Mouse (Mus musculus) heart, embryonic 10.5 days (tissue): ENCODE results near the gene Ifne. TPM values are rescaled to one million over a fixed set of nuclear protein-coding genes. Genes with fewer than 3 reads are reported as not detected.

Source experiments
- DNase-seq: peaks from one replicate; pipeline ENCODE4 v3.0.0-alpha.2; 2017; ENCODE audit warnings: low spot score
- H3K27ac ChIP-seq: fragments of 300-500 bp; sonication (generic); 2 replicates; pipeline ENCODE4 v1.5.1; 2016; ENCODE audit warnings: mild to moderate bottlenecking
- H3K27me3 ChIP-seq: fragments of 300-500 bp; sonication (generic); 2 replicates; pipeline ENCODE4 v1.6.1; 2016; ENCODE audit warnings: mild to moderate bottlenecking; ENCODE audit not compliant: poor library complexity, insufficient read depth, severe bottlenecking
- H3K36me3 ChIP-seq: fragments of 300-500 bp; sonication (generic); 2 replicates; pipeline ENCODE4 v1.6.1; 2016; ENCODE audit warnings: mild to moderate bottlenecking, moderate library complexity
- H3K4me1 ChIP-seq: fragments of 300-500 bp; sonication (generic); 2 replicates; pipeline ENCODE4 v1.6.1; 2016; ENCODE audit warnings: mild to moderate bottlenecking
- H3K4me3 ChIP-seq: fragments of 300-500 bp; sonication (generic); 2 replicates; pipeline ENCODE4 v1.5.1; 2016; ENCODE audit warnings: mild to moderate bottlenecking, moderate library complexity
- H3K9me3 ChIP-seq: fragments of 300-500 bp; sonication (generic); 2 replicates; pipeline ENCODE4 v1.6.1; 2016; ENCODE audit warnings: mild to moderate bottlenecking, moderate library complexity
- WGBS: fragments of 180-500 bp; shearing (Covaris S2); methylation state at CpG from one replicate; pipeline ENCODE4 v1.1.7; 2016; 5-methylcytosine and 5-hydroxymethylcytosine counted together
- polyA plus RNA-seq: library from polyadenylated mRNA; unstranded; fragments of >200 nt; fragmentation: Nextera tagmentation; extraction: Ambion mirVana; gene quantifications from 2 replicates; pipeline ENCODE4 v1.2.1, GENCODE M21; 2016

Ifne gene
- polyA plus RNA-seq = not detected in 2 replicates

GRCm38 (mm10) chr4:88880101-88880500, at the start of gene Ifne:
TSS of gene Ifne (minus strand) at chr4:88880201.
- Histone ChIP-seq H3K9me3 (no peaks in the 10 kb centered on the region), H3K4me3 (no peak within 1 kb of the TSS)
- WGBS = 82% methylated on average over 8 of the region's 8 CpGs

DNA sequence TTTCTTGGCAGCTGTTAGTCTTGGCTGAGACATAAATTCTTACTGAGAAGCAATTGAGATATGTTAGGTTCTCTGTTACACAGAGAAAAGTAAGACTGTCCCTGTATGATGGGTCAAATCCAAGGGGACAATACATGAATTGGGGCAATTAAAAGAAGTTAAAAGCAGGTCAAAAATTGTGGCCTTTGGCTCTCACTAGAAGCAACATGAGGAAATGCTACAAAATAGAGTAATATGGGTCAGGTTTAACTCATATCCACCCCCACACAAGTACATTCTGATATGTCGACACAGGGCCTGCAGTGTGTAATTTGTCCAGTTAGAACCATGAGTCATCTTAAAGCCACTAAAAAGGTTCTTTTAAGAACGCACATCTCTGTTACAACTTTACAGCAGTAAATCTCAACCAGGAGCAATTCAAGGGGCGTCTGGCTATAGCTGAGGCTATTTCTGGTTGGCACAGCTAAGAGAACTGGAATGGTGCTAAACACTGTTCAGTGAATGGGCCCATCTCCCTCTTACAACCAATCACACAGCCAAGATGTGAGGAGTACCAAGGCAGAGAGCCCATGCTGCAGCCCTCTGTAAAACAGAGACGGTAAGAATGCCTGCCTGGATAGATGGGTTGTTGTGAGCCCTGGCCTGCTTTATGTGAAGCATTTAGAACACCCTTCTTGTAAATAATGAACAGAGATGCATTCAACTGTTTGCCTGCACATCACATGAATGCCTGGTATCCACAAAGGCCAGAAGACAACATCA, 48.5 kb upstream of the Ifne start:
- Histone ChIP-seq H3K9me3 (no peaks in the 10 kb centered on the region), H3K27ac (no peak overlapping the region; the same call in 1 of the 2 replicates), H3K4me1 (0 out of 2 replicates have a peak, but pooled peaks cover 3% of the 10 kb centered on the region), H3K4me3 (no peak overlapping the region), H3K36me3 (no peaks in the 10 kb centered on the region), H3K27me3 (no peaks in the 10 kb centered on the region)
- 53% methylated on average over 4 of the region's 4 CpGs for WGBS
- no peak for DNase-seq

More at GRCm38 (mm10) chr4:88880101-88880500, at the start of gene Ifne:
- Histone ChIP-seq H3K27me3 (no peaks in the 10 kb centered on the region), H3K36me3 (no peaks in the 10 kb centered on the region), H3K4me1 (no peaks in the 10 kb centered on the region), H3K27ac (no peak within 1 kb of the TSS)
- DNase-seq = no peak

- no peak for DNase-seq
- H3K27me3 ChIP-seq = no peaks in the 10 kb centered on the region
- no peak overlapping the region for H3K27ac ChIP-seq
- H3K4me3 ChIP-seq = no peak overlapping the region
- WGBS = 76% methylated on average over 2 of the region's 2 CpGs
- no peaks in the 10 kb centered on the region for H3K9me3 ChIP-seq
- 0 out of 2 replicates have a peak, but pooled peaks cover 3% of the 10 kb centered on the region for H3K4me1 ChIP-seq
- H3K36me3 ChIP-seq = no peaks in the 10 kb centered on the region
Observed at GRCm38 (mm10) chr4:88927850-88928249, 47.8 kb upstream of the Ifne start.

DNA sequence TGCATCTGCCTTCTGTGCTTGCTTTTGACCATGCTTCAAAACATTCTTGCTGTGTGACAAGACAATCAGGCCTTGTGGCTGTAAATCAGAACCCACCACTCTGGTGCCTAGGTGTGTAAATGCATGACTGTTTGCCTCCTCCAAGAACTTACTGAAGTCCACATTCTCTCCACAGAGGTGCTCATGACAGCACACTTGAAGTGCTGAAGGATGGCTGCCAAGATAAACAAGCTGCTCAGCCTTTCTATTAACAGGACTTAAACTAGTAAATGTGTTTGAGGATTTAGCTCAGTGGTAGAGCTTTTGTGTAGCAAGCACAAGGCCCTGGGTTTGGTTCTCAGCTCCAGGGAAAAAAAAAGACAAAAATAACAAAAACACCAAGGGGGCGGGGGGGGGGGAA, 46.6 kb upstream of the Ifne start:
- WGBS = 70% methylated on average over 1 of the region's 1 CpGs
- DNase-seq = no peak
- Histone ChIP-seq H3K27ac (no peak overlapping the region), H3K36me3 (no peaks in the 10 kb centered on the region), H3K4me1 (0 out of 2 replicates have a peak, but pooled peaks cover 3% of the 10 kb centered on the region), H3K4me3 (no peak overlapping the region), H3K27me3 (no peaks in the 10 kb centered on the region), H3K9me3 (no peaks in the 10 kb centered on the region)

- Histone ChIP-seq H3K27ac (no peak overlapping the region), H3K9me3 (no peaks in the 10 kb centered on the region), H3K36me3 (no peaks in the 10 kb centered on the region), H3K27me3 (no peaks in the 10 kb centered on the region), H3K4me3 (no peak overlapping the region), H3K4me1 (0 out of 2 replicates have a peak, but pooled peaks cover 3% of the 10 kb centered on the region)
- DNase-seq = no peak
- WGBS = 89% methylated on average over 1 of the region's 1 CpGs
Observed at GRCm38 (mm10) chr4:88926082-88926481, 46.1 kb upstream of the Ifne start.

DNA sequence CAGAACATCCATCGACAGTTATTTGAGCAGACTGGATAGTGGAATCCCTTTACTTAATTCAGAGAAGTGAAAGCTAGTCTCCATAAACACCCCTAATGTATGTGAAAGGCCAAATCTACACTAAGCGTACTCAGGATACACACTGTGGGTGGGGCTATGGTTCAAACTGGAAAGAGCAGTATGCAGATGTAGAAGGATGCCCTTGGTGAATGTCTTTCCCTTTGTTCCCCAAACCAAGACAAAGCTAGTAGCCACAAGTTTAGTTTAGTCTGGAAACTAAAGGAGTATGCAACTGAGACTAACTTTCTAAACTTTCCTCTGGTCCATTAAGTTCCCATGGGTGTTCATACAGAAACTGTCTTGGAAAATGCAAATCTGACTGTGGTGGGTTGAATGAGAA, 45.5 kb upstream of the Ifne start:
- H3K4me3 ChIP-seq = no peak overlapping the region
- no peaks in the 10 kb centered on the region for H3K9me3 ChIP-seq
- no peaks in the 10 kb centered on the region for H3K27me3 ChIP-seq
- no peak for DNase-seq
- no peak overlapping the region for H3K27ac ChIP-seq
- H3K36me3 ChIP-seq = no peaks in the 10 kb centered on the region
- 92% methylated on average over 2 of the region's 2 CpGs for WGBS
- 0 out of 2 replicates have a peak, but pooled peaks cover 3% of the 10 kb centered on the region for H3K4me1 ChIP-seq

GRCm38 (mm10) chr4:88921280-88921679, 41.3 kb upstream of the Ifne start:
- no peaks in the 10 kb centered on the region for H3K36me3 ChIP-seq
- no peak overlapping the region for H3K27ac ChIP-seq
- H3K4me1 ChIP-seq = no peaks in the 10 kb centered on the region
- WGBS = 85% methylated on average over 5 of the region's 5 CpGs
- H3K4me3 ChIP-seq = no peak overlapping the region
- no peaks in the 10 kb centered on the region for H3K9me3 ChIP-seq
- no peaks in the 10 kb centered on the region for H3K27me3 ChIP-seq
- no peak for DNase-seq

- no peak overlapping the region for H3K27ac ChIP-seq
- H3K4me3 ChIP-seq = no peak overlapping the region
- no peaks in the 10 kb centered on the region for H3K36me3 ChIP-seq
- no peaks in the 10 kb centered on the region for H3K4me1 ChIP-seq
- H3K27me3 ChIP-seq = no peaks in the 10 kb centered on the region
- no peaks in the 10 kb centered on the region for H3K9me3 ChIP-seq
- WGBS = 89% methylated on average over 5 of the region's 5 CpGs
- no peak for DNase-seq
Observed at GRCm38 (mm10) chr4:88917770-88918460, 37.9 kb upstream of the Ifne start.

GRCm38 (mm10) chr4:88916306-88916705, 36.3 kb upstream of the Ifne start:
- no peaks in the 10 kb centered on the region for H3K4me1 ChIP-seq
- H3K4me3 ChIP-seq = no peak overlapping the region
- no peaks in the 10 kb centered on the region for H3K9me3 ChIP-seq
- no peak for DNase-seq
- no peaks in the 10 kb centered on the region for H3K27me3 ChIP-seq
- H3K36me3 ChIP-seq = no peaks in the 10 kb centered on the region
- WGBS = 76% methylated on average over 4 of the region's 4 CpGs
- H3K27ac ChIP-seq = no peak overlapping the region

DNA sequence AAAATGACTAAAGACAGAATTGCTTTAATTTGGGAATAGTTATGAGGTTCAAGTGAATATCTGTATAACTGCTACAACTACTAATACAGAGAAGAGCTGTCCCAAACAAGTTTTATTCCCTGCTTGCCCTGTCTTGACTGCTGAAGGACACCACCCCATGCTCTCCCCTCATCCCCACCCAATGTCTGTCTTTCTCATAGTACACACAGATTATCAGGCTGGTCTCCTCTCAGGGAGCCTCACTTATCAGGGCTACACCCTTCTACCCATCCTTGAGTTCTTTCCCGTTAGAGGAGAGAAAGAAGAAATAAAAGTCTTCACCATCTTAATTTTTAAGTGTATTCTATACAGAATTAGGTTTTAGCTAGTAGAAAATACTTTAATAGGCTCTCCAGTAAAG, 34.0 kb upstream of the Ifne start:
- Histone ChIP-seq H3K27ac (no peak overlapping the region), H3K27me3 (no peaks in the 10 kb centered on the region), H3K4me1 (no peaks in the 10 kb centered on the region), H3K36me3 (no peaks in the 10 kb centered on the region), H3K4me3 (no peak overlapping the region), H3K9me3 (no peaks in the 10 kb centered on the region)
- WGBS = 48% methylated on average over 1 of the region's 1 CpGs
- DNase-seq = no peak

DNA sequence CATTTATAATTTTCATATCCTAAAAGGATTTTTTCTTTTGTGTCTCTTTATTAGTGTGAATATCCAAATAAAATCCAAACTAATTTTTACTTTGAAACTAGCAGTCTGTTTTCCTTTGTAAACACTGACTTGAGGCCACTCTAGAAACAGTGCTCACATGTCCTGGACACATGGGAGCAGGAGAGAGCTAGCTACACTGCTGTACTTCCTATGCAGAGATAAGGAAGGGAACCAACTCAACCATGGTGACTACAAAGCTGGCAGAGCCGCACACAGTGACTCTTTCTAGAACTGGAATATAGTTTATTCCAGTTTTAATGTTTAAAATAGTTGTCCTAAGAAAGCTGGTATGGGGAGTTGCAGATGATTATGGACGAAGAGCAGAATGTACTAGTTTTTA, 32.9 kb upstream of the Ifne start:
- H3K4me1 ChIP-seq = no peaks in the 10 kb centered on the region
- H3K9me3 ChIP-seq = no peaks in the 10 kb centered on the region
- DNase-seq = no peak
- no peaks in the 10 kb centered on the region for H3K27me3 ChIP-seq
- H3K4me3 ChIP-seq = no peak overlapping the region
- no peaks in the 10 kb centered on the region for H3K36me3 ChIP-seq
- H3K27ac ChIP-seq = no peak overlapping the region
- 69% methylated on average over 2 of the region's 2 CpGs for WGBS

DNA sequence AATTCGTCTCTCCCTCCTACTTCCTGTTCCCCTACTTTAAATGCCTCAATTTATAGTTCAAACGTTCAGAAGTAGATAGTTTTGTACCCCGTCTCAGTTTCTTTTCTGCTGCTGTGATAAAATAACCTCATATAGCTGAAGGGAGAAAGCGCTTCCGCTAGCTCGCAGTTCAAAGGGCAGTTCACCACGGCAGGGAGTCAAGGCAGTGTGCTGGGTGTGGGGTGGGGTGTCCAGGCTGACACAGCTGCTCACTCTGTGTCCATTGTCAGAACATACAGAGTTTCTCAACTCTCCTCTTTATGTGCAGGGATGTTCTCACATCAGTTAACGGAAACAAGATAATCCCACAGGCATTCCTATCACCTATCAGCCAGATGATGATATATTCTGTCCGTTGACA, 32.2 kb upstream of the Ifne start:
- WGBS = 73% methylated on average over 9 of the region's 9 CpGs
- Histone ChIP-seq H3K4me1 (no peaks in the 10 kb centered on the region), H3K36me3 (no peaks in the 10 kb centered on the region), H3K4me3 (no peak overlapping the region), H3K9me3 (no peaks in the 10 kb centered on the region), H3K27me3 (no peaks in the 10 kb centered on the region), H3K27ac (no peak overlapping the region)
- no peak for DNase-seq
